Mouse (Mus musculus): ENCODE measurements around the gene Chrna1. TPM values are rescaled to one million over a fixed set of nuclear protein-coding genes. Genes with fewer than 3 reads are reported as not detected.

Chrna1 gene
- 0.12 TPM in 1 of 4 replicates, not detected in the others for total RNA-seq (2023; ENCODE audit: inconsistent age)

DNA sequence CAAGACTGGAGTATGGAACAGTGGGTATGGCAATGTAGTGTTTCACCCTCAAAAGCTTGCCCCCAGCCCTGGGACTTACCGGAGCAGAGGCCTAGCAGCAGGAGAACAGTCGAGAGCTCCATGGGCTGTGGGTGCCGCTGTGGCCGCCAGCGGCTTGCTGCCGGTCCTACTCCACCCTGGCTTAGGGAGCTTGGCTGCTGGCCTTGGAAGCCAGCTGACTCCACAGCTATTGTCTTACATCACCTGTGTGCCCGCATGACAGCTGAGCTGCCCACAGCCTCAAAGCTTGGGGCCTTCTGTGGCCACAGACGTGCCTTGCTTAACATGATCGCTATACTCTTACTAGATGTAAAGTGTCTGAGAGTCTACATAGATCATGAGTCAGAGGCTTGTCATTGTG lies at the start of gene Chrna1:
Chrna1 (minus strand) TSS at position 173 of the 400 bp plus-strand sequence.

DNA sequence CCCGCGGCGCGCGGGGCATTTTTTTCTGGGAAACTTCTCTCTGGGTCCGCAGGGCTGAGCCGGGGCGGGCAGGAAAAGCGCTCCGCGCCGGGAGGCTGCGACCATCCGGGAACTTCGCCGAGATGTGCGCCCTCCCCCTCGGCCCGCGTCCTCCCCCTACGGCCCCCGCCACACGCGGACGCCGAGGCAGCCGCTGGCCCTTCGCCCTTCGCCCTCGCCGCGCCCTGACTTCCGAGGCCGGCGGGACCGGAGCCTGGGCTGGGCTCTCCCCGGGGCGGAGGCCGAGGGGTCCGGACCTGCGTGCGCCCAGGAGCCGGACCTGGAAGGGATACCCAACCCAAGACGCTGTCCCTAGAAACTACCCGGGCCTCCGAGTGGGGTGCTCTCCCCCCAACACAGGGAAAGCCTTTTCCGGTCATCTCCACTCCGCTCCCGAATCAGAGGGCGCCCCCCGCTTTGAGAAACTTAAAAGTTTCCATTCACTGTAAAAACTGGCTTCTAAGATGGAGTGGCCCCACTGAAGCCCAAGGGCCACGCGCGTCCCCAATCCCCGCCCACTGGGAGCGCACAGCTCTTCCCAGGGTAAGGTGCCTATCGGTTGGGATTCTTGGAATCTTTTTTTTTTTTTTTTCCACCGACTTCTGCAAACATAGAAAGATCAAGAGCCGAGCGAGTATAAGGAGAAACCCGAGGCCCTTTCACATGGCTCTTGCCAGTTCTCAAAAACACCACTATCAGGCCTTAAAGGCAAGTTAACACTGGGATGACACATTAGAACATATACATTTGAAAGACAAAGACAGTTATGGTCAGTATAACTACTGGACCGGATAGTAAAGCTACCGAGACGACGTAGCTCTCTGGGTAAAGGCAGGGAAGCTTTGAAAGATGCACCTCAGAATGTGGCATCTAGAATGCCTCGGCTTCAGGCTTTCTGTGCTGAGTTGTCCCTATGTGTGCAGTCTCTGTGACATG lies 50.5 kb downstream of the Chrna1 start, which contains the start of gene Wipf1:
Wipf1 (minus strand) TSS at position 379 of the 975 bp plus-strand sequence.

Other genes starting within 250 kb of the Chrna1 start
- gene Gpr155, start 193.8 kb downstream of the Chrna1 start, total RNA-seq (2023; ENCODE audit: inconsistent age) = 15.4 to 19.7 TPM (median 17.1 TPM) in 4 replicates
- 195 to 212 TPM (median 205 TPM) in 4 replicates for gene Wipf1, start 50.6 kb downstream of the Chrna1 start, total RNA-seq (2023; ENCODE audit: inconsistent age)
- not detected in 4 replicates for gene Chn1, start 195.0 kb upstream of the Chrna1 start, total RNA-seq (2023; ENCODE audit: inconsistent age)

All from B cell, adult (primary cell).